Mouse (Mus musculus): ENCODE results near the gene Gm17660. TPM values are rescaled to one million over a fixed set of nuclear protein-coding genes. Genes with fewer than 3 reads are reported as not detected.

Gene Gm17660
- polyA plus RNA-seq, 1 experiment from 2014 or later = not detected

GRCm38 (mm10) chr5:104104111-104104510 lies 26.7 kb upstream of the Gm17660 start:
- Histone ChIP-seq H3K36me3 (replicated peaks; ENCODE audit: insufficient read depth, low read length) (no peaks in the 10 kb centered on the region), H3K4me1 (ENCODE audit: insufficient read depth) (no peaks in the 10 kb centered on the region), H3K27ac (ENCODE audit: low read depth) (no peak overlapping the region), H3K4me2 (ENCODE audit: low read depth, low read length) (no peak overlapping the region), H3K9ac (replicated peaks) (no peak overlapping the region), H3K9me3 (ENCODE audit: low read length) (no peaks in the 10 kb centered on the region), H3K4me3 (ENCODE audit: low read depth, low read length) (no peak overlapping the region), H3K27me3 (ENCODE audit: insufficient read depth, low read length) (no peaks in the 10 kb centered on the region)
- ATAC-seq (no peak), DNase-seq (no peak)
- TF ChIP-seq EP300 (IDR thresholded peaks at IDR 0.05; ENCODE audit: low read depth) = no peak
- no peak for TF ChIP-seq CTCF (IDR thresholded peaks at IDR 0.05; ENCODE audit: low read depth)
- WGBS (ENCODE audit: insufficient replicate concordance) = 73% methylated on average over 2 of the region's 2 CpGs

- no peak overlapping the region for H3K4me3 ChIP-seq (ENCODE audit: low read depth, low read length)
- DNase-seq (no peak), ATAC-seq (no peak)
- TF ChIP-seq EP300 (IDR thresholded peaks at IDR 0.05; ENCODE audit: low read depth) (no peak), CTCF (IDR thresholded peaks at IDR 0.05; ENCODE audit: low read depth) (no peak)
- H3K9ac ChIP-seq (replicated peaks) = no peak overlapping the region
- H3K27ac ChIP-seq (ENCODE audit: low read depth) = no peak overlapping the region
- no peaks in the 10 kb centered on the region for H3K27me3 ChIP-seq (ENCODE audit: insufficient read depth, low read length)
- H3K4me1 ChIP-seq (ENCODE audit: insufficient read depth) = no peaks in the 10 kb centered on the region
- 54% methylated on average over 4 of the region's 4 CpGs for WGBS (ENCODE audit: insufficient replicate concordance)
- H3K4me2 ChIP-seq (ENCODE audit: low read depth, low read length) = no peak overlapping the region
- no peaks in the 10 kb centered on the region for H3K9me3 ChIP-seq (ENCODE audit: low read length)
- H3K36me3 ChIP-seq (replicated peaks; ENCODE audit: insufficient read depth, low read length) = no peaks in the 10 kb centered on the region
Measured at GRCm38 (mm10) chr5:104103171-104103570, 25.8 kb upstream of the Gm17660 start.

GRCm38 (mm10) chr5:104101678-104102531 lies 24.5 kb upstream of the Gm17660 start:
- TF ChIP-seq CTCF (IDR thresholded peaks at IDR 0.05; ENCODE audit: low read depth) (no peak), EP300 (IDR thresholded peaks at IDR 0.05; ENCODE audit: low read depth) (no peak)
- DNase-seq (no peak), ATAC-seq (no peak)
- Histone ChIP-seq H3K4me2 (ENCODE audit: low read depth, low read length) (no peak overlapping the region), H3K36me3 (replicated peaks; ENCODE audit: insufficient read depth, low read length) (no peaks in the 10 kb centered on the region), H3K9ac (replicated peaks) (no peak overlapping the region), H3K9me3 (ENCODE audit: low read length) (no peaks in the 10 kb centered on the region), H3K4me3 (ENCODE audit: low read depth, low read length) (no peak overlapping the region), H3K27me3 (ENCODE audit: insufficient read depth, low read length) (no peaks in the 10 kb centered on the region), H3K4me1 (ENCODE audit: insufficient read depth) (no peaks in the 10 kb centered on the region), H3K27ac (ENCODE audit: low read depth) (no peak overlapping the region)
- 45% methylated on average over 10 of the region's 10 CpGs for WGBS (ENCODE audit: insufficient replicate concordance)

- Histone ChIP-seq H3K36me3 (replicated peaks; ENCODE audit: insufficient read depth, low read length) (no peaks in the 10 kb centered on the region), H3K4me3 (ENCODE audit: low read depth, low read length) (no peak overlapping the region), H3K4me1 (ENCODE audit: insufficient read depth) (no peaks in the 10 kb centered on the region), H3K27me3 (ENCODE audit: insufficient read depth, low read length) (no peaks in the 10 kb centered on the region), H3K4me2 (ENCODE audit: low read depth, low read length) (no peak overlapping the region), H3K9ac (replicated peaks) (no peak overlapping the region), H3K27ac (ENCODE audit: low read depth) (no peak overlapping the region), H3K9me3 (ENCODE audit: low read length) (no peaks in the 10 kb centered on the region)
- TF ChIP-seq CTCF (IDR thresholded peaks at IDR 0.05; ENCODE audit: low read depth) (no peak), EP300 (IDR thresholded peaks at IDR 0.05; ENCODE audit: low read depth) (no peak)
- WGBS (ENCODE audit: insufficient replicate concordance) = 58% methylated on average over 16 of the region's 16 CpGs
- ATAC-seq = no peak
- no peak for DNase-seq
Measured at GRCm38 (mm10) chr5:104096078-104096938, 18.9 kb upstream of the Gm17660 start.

- Histone ChIP-seq H3K27me3 (ENCODE audit: insufficient read depth, low read length) (no peaks in the 10 kb centered on the region), H3K9ac (replicated peaks) (no peak overlapping the region), H3K4me3 (ENCODE audit: low read depth, low read length) (no peak overlapping the region), H3K4me2 (ENCODE audit: low read depth, low read length) (no peak overlapping the region), H3K4me1 (ENCODE audit: insufficient read depth) (no peaks in the 10 kb centered on the region), H3K27ac (ENCODE audit: low read depth) (no peak overlapping the region), H3K9me3 (ENCODE audit: low read length) (no peaks in the 10 kb centered on the region), H3K36me3 (replicated peaks; ENCODE audit: insufficient read depth, low read length) (no peaks in the 10 kb centered on the region)
- ATAC-seq (no peak), DNase-seq (no peak)
- TF ChIP-seq EP300 (IDR thresholded peaks at IDR 0.05; ENCODE audit: low read depth) (no peak), CTCF (IDR thresholded peaks at IDR 0.05; ENCODE audit: low read depth) (no peak)
- WGBS (ENCODE audit: insufficient replicate concordance) = 70% methylated on average over 11 of the region's 11 CpGs
Measured at GRCm38 (mm10) chr5:104095416-104096077, 18.1 kb upstream of the Gm17660 start.

GRCm38 (mm10) chr5:104089751-104090150 lies 12.3 kb upstream of the Gm17660 start:
- DNase-seq = no peak
- Histone ChIP-seq H3K27me3 (ENCODE audit: insufficient read depth, low read length) (no peaks in the 10 kb centered on the region), H3K9ac (replicated peaks) (no peak overlapping the region), H3K4me3 (ENCODE audit: low read depth, low read length) (no peak overlapping the region), H3K9me3 (ENCODE audit: low read length) (no peaks in the 10 kb centered on the region; the same call in 1 of the 2 replicates), H3K4me2 (ENCODE audit: low read depth, low read length) (no peak overlapping the region), H3K27ac (ENCODE audit: low read depth) (no peak overlapping the region), H3K36me3 (replicated peaks; ENCODE audit: insufficient read depth, low read length) (no peaks in the 10 kb centered on the region), H3K4me1 (ENCODE audit: insufficient read depth) (no peaks in the 10 kb centered on the region)
- TF ChIP-seq EP300 (IDR thresholded peaks at IDR 0.05; ENCODE audit: low read depth) (no peak), CTCF (IDR thresholded peaks at IDR 0.05; ENCODE audit: low read depth) (no peak)
- no peak for ATAC-seq
- 77% methylated on average over 2 of the region's 2 CpGs for WGBS (ENCODE audit: insufficient replicate concordance)
